Mouse (Mus musculus) cerebellum, adult 2 months (tissue): ENCODE data around the gene Pipox.

Experiments used
- CTCF ChIP-seq: fragments of 200-500 bp; IDR thresholded peaks from 2 replicates; pipeline ENCODE4 v1.5.1; 2011; ENCODE audit warnings: low read depth, mild to moderate bottlenecking, control low read depth, low read length, moderate library complexity, borderline replicate concordance; ENCODE audit not compliant: insufficient read depth
- POLR2A ChIP-seq: fragments of 200-500 bp; IDR thresholded peaks from 2 replicates; pipeline ENCODE4 v1.6.1; 2011; ENCODE audit warnings: low read length, control low read depth, borderline replicate concordance; ENCODE audit not compliant: insufficient read depth

- TF ChIP-seq POLR2A: no peak
- no peak for TF ChIP-seq CTCF
Observed at GRCm38 (mm10) chr11:77937649-77938410, 43.9 kb upstream of the Pipox start.
